Mouse (Mus musculus): ENCODE data around the gene Ncoa3.

The Ncoa3 gene

DNA sequence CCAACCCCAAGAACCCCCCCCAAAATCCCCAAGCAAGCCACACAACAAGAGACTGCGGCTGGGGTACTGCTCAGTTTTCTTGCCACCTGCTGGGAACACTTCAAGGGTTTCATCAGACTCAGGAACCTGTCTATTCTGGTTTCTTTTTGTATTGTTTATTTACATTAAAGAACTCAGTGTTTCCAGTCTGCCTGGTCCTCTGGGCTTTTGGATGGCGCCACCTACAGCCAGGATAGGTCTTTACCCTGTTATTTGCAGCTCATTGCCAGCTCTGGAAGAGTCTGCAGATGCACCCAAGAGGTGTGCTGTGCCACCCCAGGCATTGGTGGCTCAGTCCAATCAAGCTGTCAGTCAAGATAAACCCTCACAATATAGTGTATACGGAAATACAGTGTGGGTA is 43.3 kb downstream of the Ncoa3 start:
- DNase-seq (ENCODE audit: low spot score): peak; percentile 24

DNA sequence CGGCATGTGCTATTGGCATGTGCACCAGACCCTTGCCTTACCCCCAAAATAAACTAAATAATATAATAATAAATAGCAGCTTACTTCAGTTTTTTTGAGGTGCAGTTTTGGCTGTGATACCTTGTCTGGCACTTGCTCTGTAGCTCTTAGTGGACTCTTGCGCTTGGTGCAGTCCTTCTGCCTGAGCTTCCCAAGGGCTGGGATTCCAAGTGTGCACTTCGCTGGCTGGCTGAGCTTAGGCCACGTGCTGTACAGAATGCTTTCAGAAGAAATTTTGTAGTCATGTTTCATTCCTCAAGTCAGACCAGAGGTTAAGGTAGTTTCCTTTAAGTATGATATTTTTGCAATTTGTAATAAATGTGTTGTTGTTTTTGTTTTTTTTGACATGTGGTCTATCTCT is 47.2 kb downstream of the Ncoa3 start:
- no peak for DNase-seq (ENCODE audit: low spot score)

DNA sequence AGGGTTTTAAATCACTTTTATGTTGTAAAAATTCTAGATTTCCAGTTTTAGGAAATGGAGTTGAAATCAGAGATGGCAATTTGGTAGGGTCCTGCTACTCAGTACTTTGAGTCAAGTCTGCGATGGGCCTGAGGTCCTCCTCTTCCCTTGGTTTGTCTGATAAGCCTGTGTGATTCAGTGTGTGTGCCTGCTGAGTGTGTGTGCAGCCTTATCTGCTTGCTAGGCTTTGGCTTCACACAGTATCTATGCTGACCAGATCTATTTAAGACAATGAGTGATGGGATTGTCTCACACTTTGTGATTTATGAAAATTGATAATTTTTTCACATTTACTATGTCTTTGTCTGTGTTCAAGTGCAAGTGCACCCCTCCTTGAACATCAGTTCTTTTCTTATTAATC is 50.1 kb downstream of the Ncoa3 start:
- DNase-seq (ENCODE audit: low spot score): no peak

DNA sequence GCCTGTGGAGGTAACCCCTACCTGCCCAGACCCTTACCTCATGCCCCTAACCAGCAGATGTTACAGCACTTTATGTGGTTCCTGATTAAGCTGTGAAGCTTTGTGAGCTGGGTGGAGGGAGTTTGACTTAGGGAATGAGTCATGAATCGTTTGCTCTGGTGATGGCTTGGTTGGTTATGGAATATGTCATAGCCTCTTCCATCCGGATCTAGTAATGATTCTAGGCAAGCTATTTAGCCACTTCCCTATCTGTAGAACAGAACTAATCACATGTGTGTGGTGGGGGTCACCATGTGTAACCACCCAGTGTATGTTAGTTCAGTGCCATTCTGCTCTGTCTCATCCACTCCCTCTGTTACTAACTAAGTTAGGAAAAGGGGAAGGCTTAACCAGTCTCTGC is 52.6 kb downstream of the Ncoa3 start:
- no peak for DNase-seq (ENCODE audit: low spot score)

- DNase-seq (ENCODE audit: low spot score): peak; percentile 13
These were observed 53.4 kb downstream of the Ncoa3 start for GRCm38 (mm10) chr2:166045549-166046501.

DNA sequence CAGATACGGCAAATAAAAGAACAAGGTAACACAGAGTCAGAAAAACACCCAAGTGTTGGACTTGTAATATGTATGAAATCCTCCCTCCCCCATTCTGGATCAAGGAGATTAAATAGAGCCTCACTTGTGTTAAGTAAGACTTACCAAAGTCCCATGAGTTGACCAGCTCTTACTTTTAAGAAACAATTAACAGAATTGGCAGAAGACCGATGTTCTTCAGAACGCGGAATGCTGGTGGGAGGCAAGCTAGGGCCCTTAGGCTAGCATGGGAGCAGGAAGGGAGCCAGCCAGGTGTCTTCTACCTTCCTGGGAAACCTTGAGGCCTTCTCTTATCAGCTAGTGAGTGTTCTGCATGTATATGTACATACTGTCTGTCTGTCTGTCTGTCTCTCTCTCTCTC is 55.5 kb downstream of the Ncoa3 start:
- DNase-seq (ENCODE audit: low spot score): no peak

GRCm38 (mm10) chr2:166048852-166049251 is 56.4 kb downstream of the Ncoa3 start:
- no peak for DNase-seq (ENCODE audit: low spot score)

GRCm38 (mm10) chr2:166051421-166051820 is 59.0 kb downstream of the Ncoa3 start:
- DNase-seq (ENCODE audit: low spot score): no peak

DNA sequence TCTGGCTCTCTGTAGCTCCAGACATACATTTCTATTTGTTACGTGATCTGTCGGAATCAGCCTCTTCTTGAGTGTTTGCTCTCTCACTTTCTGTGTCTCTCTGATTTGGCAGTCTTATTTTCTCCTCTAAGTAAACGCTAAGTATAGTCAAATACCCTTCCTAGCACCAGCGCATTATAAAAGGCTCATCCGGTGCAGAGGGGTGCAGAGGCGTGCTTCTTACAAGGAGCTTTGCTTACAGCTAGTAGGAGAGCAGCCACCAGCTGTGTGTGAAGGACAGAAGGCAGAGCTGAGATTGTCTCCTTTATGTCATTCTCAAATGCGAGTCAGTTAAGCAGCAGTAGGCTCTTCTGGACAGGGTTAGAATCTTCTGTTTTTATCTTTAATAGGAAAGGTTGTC is 59.5 kb downstream of the Ncoa3 start:
- DNase-seq (ENCODE audit: low spot score): no peak

DNA sequence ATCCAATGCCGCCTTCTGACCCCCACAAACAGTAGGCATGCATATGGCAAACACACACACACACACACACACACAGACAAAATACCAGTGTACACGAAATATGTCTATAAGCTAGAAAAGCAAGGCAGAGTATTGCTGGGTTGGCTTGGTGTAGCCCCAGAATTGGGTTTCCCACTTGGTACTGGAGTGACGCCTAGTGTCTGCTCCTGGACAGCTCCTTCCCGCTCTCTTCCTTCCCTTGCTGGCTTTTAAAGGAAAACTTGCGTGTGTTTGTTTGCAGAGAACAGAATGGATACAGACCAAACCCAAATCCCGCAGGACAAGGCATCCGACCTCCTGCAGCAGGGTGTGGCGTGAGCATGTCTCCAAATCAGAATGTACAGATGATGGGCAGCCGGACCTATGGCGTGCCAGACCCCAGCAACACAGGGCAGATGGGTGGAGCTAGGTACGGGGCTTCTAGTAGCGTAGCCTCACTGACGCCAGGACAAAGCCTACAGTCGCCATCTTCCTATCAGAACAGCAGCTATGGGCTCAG is 61.6 kb downstream of the Ncoa3 start:
- DNase-seq (ENCODE audit: low spot score): no peak

GRCm38 (mm10) chr2:166059684-166060423 is 67.4 kb downstream of the Ncoa3 start:
- DNase-seq (ENCODE audit: low spot score): peak; percentile 28

GRCm38 (mm10) chr2:166062008-166062407 is 69.6 kb downstream of the Ncoa3 start:
- DNase-seq (ENCODE audit: low spot score): no peak

GRCm38 (mm10) chr2:166062431-166062830 is 70.0 kb downstream of the Ncoa3 start:
- DNase-seq (ENCODE audit: low spot score): no peak

DNA sequence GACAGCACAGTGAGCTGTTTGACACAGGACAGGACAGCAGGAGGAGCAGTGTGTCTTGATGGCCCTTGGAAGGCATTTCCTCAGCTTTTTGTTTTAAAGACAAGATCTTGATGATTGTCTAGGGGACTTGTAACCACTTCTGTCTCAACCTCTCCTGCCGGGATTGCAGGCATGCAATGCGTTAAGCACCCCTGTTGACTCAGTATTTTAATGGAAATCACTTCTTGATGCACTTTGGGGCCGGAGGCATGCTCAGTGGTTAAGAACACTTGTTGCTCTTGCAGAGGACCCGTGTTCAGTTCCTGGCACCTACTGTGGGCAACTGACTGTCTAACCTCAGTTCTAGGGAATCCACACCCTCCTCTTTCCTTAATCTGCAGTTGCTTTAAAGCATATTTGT is 74.0 kb downstream of the Ncoa3 start:
- DNase-seq (ENCODE audit: low spot score): no peak

- DNase-seq (ENCODE audit: low spot score): no peak
These were observed 75.8 kb downstream of the Ncoa3 start for GRCm38 (mm10) chr2:166068261-166068660.

DNA sequence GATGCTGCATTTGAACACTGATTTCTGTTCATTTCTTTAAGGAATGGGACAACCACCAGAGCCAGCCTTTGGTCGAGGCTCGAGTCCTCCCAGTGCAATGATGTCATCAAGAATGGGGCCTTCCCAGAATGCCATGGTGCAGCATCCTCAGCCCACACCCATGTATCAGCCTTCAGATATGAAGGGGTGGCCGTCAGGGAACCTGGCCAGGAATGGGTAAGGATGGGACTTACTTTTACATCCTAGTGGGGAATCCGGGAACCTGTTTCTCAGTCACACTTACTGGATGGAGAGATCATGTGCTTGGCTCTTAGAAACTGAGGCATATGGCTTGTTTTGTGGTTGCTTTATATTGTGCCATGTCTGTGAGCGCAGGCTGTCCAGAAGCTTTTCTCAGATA is 76.7 kb downstream of the Ncoa3 start:
- no peak for DNase-seq (ENCODE audit: low spot score)

DNA sequence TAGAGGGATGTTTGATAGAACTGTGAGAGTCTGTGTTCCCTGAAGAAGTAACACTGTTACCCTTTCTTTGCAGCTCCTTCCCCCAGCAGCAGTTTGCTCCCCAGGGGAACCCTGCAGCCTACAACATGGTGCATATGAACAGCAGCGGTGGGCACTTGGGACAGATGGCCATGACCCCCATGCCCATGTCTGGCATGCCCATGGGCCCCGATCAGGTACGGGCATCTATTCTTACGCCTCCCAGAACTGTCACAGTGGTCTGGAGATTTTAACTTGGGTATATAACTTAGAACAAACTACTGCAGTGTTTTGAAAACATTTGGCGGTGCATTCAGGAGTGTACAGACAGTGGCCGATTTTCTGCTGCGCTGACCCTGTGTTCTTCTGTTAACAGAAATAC is 77.3 kb downstream of the Ncoa3 start:
- DNase-seq (ENCODE audit: low spot score): no peak

DNA sequence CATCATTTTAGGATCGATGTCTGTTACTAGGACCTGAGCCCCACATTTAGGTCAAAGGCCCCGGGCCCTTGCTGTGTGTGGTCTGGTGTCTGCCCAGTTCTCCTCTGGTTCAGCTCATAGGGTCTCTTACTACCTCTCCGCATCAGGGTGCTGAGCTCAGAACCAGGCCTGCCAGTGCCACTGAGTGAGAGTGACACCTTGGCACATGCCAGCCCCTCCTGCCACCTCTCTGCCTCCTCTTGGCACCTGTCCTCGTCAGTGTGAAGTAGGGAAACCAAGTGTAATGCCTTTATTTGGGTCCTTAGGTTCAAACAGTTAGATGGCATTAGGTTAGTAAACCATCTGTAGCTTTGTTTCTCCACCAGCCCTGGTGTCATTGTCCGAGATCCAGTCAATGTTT is 79.0 kb downstream of the Ncoa3 start:
- no peak for DNase-seq (ENCODE audit: low spot score)

- no peak for DNase-seq (ENCODE audit: low spot score)
These were observed 79.5 kb downstream of the Ncoa3 start for GRCm38 (mm10) chr2:166071889-166072288.

DNA sequence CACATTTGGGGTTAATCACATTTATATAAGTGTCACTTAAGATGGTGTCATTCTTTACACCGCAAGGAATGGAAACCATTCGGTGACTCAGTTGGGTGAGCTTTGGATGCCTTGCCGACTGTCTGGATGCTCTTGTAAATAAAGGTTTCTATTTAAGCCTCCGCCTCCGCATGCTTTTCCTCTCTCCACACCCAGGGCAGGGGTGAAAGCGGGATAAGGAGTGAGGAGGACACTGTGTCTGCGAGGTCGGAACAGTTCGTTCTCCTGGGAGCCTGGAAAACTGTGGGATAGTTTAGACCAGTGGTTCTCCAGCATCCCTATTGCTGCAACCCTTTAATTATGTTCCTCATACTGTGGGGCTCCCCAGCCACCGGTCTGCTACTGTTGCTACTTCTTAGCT is 80.6 kb downstream of the Ncoa3 start:
- DNase-seq (ENCODE audit: low spot score): no peak

GRCm38 (mm10) chr2:166074322-166074721 is 81.9 kb downstream of the Ncoa3 start:
- no peak for DNase-seq (ENCODE audit: low spot score)

DNA sequence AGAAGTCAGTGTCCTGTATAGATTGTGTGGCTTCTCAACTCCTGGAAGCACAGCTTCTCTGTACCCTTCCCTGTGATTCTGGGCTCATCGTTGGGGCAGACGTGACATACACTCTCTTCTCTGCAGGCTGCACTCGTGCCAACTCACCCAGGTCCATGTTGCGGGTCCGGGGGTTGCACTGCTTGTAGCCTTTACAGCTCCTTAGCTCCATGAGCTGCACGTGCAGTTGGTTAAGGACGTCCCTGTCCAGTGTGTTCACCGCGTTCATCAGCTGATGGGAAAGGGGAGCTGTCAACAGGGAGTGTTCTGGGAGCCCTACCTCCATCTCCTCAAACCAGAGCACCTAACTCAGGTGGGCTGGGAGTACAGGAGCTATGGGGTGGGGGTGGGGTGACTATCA is 84.9 kb downstream of the Ncoa3 start:
- DNase-seq (ENCODE audit: low spot score): no peak

- no peak for DNase-seq (ENCODE audit: low spot score)
These were observed 86.8 kb downstream of the Ncoa3 start for GRCm38 (mm10) chr2:166079231-166079630.

All from c-Kit-positive CD71-positive TER-119-positive erythroid progenitor cells, embryonic 14.5 days (primary cell).